Mouse (Mus musculus) frontal cortex, postnatal 14 days (tissue): ENCODE measurements around the gene L3hypdh.

Experiments
- DNase-seq, 2 experiments: peaks; one replicate each; pipeline ENCODE4 v3.0.0; 2022; ENCODE audit warnings: low spot score in 2 of 2

Gene L3hypdh

DNA sequence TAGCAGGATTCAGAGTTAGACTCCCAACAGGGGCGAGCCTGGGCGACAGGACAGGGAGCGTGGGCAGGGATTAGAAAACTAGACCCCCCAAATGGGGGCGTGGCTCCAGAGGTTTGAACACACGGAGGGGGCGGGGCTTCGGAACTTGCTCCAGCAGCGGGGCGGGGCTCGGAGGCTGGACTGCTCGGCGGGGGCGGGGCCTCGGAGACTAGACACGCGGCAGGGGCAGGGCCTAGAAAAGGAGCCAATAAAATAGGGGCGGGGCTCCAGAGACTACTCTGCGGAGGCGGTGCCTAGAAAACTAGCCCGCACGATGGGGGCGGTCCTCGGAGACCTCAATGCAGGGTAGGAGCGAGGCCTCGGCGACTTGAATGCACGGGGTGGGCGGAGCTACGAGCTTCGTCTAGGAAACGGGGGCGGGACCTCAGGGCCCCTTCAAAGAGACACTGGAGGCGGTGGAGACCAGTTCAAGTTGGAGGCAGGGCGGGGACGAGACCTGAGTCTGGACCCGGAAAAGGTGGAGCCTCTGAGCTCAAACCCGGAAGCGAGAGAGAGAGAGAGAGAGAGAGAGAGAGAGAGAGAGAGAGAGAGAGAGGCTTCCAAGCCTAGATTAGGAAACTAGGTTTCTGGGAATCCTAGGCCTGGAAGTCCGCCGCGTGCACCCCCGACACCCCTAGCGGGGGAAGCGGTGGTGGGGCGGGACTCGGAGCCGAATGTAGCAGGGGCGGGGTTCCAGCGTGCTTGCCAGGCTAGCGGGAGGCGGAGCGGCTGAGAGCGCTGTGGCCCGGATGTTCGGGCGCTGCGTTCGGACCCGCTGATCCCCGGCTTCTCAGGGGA lies at the start of gene L3hypdh, which contains the start of gene Jkamp:
L3hypdh (minus strand) TSS at position 111 of the 837 bp plus-strand sequence.
Jkamp (plus strand) TSS at position 261 of the 837 bp plus-strand sequence.
- DNase-seq = peak; percentile 98 to 99

DNA sequence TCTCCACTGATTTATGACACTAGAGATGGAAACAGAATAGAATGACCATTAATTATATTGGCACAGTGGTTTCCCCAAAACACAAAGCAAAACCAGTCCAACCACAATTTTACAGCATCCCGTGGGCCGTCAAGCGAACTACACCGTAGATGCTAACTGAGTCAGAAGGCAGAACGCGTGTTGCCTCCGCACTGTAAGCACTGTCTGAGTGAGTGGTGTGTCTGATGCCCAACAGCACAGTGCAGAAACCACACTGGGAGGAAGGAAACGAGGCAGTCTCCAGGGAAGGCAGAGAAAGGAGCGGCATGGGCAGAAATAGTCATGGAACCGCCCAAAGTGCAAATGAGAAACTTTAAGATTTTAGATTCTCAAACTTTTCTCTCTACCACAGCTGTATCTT lies 44.0 kb upstream of the L3hypdh start:
- DNase-seq = no peak

DNA sequence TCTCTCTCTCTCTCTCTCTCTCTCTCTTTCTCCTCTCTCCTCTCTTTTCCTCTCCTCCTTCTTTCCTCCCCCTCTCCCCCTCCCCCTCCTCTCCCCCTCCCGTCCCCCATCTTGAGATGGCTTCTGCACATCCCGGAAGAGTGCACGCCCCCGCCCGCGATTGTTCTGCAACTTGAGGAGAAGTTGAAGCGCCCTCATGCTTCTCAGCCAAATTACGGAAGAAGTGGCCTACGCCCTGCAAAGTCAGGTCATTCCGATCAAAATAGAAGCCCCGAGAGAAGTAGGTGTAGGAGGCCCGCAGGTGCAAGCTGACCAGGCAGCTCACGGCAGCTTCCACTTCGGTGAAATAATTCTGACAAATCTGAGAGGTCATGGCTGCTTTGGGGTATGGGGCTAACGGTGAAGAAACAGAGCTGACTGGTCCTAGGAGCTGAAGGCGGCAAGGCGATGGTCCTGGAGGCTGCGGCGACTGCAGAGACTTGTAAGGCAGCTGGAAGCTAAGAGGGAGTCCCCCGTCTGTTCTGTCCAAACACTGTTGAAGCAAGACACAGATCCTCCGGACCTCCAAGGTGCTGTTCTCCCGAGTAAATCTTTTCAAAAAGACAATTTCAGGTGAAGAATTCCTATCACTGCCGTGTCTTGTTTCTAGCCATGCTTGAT lies 30.6 kb upstream of the L3hypdh start:
- DNase-seq = no peak

DNA sequence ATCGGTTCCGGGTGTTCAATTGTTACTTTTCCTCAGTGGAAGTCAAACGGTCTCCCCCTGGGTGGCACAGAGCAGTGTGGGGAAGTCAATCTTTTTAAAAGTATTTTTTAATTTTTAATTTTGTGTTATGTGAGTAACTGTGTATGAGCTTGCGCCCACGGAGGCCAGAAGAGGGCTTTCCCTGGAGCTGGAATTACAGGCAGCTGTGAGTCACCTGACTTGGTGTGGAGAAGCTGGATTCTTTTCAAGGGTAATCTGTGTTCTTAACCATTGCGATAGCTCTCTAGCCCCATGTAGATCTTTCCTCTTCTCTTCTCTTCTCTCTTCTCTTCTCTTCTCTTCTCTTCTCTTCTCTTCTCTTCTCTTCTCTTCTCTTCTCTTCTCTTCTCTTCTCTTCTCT lies 29.9 kb upstream of the L3hypdh start:
- DNase-seq = no peak

DNA sequence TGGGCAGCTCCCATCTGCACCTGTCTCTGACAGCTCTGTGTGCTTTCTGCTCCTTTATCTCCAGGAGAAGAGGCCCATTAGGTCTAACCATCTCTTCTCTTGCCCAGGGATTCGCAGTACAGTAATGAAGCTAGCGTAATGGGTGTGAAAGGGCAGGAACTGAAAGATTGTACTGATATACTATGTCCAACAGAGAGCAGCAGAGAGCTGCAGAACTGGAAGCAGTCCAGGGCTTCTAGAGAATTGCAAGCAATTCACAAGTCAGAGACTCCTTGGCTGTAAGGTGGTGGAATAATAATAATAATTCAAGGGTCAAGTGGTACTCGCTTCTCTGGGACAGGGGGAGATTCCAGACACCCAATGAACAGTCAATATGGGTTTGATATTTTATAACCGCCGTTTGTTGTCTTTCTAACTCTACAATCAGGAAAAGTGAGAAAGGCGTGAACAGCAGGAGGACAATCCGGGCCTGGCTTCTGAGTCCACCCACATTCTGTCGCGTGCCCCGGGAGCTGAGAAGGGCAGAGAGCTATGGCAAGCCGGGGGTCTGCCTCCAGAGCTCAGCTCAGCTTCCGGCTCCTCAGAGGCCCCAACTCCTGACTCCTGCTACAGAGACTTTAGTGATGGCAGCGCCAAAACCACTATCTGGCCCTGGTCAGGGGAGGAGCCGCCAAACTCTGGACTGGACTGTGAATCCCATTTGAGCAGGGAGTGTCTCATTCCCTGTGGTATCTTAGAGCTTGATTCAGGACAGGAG lies 19.5 kb upstream of the L3hypdh start:
- DNase-seq = peak; percentile 55 to 69

DNA sequence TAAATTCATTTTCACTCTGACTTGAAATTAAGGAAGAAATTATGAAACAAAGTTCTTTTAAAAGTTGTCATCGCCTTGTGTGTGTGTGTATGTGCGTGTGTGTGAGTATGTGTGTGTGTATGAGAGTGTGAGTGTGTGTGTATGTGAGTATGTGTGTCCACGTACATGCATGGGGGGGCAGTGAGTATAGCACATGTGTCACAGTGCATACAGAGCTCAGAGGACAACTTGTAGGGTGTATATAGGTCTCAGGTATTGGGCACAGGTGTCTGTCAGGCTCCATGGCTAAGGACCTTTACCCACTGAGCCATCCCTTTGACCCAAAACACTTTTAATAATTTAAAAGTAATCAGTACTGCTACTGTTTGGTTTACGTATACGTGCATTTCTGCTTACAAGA lies 18.8 kb upstream of the L3hypdh start:
- DNase-seq = no peak

DNA sequence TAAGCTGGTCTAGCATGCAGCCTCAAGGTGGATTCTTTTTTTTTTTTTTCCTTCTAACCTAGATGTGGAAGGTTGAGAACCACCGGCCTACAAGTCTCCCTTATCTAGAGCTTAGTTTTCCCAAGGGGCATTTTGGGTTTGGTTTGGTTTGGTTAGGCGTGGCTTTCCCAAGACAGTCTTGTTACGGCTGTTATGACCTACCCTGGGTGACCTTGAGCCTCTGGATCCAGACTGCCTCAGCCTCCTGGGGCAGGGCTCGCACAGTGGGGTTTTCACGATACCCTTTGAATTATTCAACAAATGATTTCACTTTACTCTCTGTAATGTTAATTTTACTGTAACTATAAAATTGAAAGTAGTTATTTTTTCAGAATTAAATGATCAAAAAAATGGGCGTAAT lies 17.5 kb upstream of the L3hypdh start:
- no peak for DNase-seq

DNA sequence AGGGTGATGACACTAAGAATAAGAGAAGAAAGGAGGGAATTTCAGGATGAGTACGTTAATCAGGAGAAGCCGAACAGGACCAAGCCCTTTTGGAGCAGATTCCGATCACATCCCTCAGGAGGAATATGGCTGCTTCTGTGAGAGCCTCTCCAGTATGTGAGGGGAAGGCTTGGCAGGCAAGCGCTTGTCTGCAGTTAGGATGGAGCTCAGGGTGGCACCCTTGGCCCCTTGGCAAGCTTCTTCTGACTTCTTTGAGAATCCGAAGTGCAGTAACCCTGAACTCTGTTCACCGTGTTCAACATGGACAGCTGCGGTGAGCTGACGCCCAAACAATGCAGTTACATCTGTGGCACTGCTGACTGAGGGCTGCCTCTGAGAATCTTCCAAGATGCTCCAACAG lies 11.7 kb upstream of the L3hypdh start:
- no peak for DNase-seq

DNA sequence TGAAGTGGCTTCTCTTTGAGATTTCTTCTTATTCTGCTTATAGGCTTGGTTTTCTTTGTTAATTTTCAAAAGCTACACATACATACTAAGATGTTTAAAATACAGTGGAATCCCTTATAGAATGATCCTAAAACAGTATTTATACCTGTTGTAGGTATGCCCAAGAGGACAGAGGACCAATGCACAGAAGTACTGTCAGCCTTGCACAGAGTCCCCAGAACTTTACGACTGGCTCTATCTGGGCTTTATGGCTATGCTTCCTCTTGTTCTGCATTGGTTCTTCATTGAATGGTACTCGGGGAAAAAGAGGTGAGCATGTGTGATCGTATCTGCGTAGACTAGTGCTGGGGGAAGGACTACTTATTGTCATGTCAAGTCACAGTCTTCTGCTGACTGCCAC lies 4.6 kb upstream of the L3hypdh start:
- no peak for DNase-seq

DNA sequence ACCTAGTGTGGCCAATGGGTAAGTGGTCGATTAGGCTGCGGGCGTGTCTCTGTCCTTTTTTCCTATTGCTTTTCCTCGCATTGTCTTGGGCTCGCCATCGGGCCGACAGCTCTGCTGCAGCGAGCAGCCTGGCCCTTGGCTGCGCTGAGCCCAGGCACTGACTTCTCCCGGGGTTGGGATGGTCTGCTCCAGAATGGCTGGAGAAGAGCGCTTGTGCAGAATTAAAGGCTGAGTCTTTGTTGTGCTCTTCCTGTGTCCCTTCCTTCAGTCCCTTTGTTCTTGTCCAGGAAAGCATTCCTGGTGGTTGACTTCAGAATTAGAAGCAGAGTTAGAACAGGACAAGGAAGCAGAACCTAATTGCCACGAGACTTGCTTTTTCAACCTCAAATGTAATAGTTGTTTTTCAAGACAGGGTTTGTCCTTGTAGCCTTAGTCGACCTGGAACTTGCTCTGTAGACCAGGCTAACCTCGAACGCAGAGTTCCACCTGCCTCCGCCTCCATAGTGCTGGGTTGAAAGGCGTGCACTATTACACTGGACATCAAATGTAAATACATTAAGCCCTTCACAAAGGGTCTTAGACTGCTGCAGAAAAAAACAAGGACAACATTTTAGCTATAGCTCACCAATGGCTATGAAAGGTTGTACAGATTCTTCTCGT lies 1.1 kb upstream of the L3hypdh start:
- DNase-seq = no peak

DNA sequence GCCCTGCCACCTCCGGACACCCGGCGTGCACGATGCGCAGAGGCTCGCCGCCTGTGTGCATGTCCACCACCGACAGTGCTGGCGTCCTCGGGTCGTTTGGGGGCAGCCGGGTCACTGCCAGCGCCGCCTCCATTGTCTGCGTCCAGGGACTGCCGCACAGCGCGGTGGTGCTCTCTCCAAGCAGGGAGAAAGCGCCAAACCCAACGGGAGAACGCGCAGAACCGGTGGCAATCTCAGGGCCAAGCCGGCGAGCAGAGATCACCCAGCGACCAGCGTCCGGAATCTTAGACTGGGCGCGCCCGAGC lies 263 bp downstream of the L3hypdh start:
- no peak for DNase-seq

DNA sequence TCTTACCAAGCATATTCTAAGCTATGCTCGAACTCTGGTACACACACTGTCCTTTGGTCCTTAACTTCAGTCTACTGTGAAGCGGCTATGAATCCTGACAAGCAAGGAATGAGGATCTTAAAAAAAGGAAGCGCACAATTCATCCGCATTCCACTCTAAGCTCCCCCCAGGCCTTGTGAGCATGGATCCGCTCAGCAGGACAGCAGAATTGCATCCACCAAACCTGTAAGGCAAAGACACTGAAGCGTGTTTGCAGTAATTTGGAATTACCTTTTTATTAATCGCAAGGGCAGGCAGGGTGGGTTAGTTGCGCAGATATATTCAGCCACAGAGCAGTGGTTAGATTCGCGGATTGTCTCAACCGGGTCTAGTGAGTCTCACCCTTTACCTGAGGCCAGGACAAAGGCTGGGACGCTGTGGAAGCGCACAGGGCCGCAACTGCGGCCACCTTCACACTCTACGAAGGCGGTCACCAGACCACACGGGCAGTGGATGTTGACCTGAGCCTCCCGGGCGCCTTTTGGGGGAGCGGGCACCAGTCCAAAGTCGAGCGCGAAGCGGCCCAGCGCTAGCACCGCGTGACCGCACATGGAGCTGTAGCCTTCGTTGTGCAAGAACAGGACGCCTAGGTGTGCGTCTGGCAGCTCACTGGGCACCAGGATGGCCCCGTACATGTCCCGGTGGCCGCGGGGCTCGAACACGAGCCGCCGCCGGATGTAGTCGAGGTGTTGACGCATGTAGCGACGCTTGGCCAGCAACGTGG lies 797 bp downstream of the L3hypdh start:
- peak in 1 of 2 experiments; percentile 14 for DNase-seq

DNA sequence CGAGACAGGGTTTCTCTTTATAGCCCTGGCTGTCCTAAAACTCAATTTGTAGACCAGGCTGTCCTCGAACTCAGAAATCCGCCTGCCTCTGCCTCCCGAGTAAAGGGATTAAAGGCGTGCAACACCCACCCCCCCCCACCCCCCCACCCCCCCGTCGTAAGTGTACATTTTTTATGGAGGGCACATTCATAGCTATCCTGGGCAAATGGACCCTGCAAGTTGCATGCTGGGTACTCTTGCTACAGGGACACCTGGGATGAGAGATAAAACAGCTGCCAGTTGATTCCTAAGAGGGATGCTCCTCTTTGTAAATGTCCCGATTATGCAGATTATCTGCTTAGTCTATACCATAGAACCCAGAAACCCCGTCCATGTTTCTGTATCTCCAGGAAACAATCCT lies 2.0 kb downstream of the L3hypdh start:
- no peak for DNase-seq

DNA sequence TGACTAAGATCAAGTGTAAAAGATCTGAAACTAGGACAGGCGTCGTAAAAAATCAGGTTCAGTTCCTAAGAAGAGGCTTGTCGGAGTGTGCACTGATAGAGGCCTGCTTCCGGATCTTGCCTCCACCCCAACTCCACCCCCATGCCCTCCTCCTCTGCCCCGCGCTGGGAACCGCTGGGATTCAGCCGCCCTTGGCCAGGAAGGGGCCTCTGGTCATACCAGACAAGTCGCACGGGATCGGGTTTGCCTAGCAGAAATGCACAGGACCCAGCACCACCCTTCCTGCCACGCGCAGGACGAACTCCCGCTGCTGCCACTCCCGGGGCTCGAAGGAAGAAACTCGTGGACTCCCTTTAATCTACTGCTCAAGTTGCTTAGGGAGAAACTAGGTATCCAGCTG lies 2.9 kb downstream of the L3hypdh start:
- no peak for DNase-seq

DNA sequence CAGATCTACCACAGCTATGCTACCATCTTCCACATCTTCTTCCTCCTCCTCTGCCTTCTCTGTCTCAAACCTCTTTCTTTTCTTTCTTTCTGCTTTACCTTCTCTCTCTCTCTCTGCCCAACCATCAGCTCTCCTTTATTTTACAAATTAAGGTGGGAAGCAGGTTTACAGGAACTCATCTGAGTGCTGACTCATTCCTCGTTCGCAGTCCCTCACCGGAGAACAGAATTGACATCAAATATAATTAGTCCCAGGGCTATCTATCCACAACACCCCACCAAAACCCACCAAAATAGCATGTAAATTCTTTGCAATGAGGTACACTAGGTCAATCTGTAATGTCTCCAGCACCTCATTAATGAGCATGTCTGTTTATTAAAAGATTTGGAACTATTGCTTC lies 3.3 kb downstream of the L3hypdh start:
- DNase-seq = no peak

DNA sequence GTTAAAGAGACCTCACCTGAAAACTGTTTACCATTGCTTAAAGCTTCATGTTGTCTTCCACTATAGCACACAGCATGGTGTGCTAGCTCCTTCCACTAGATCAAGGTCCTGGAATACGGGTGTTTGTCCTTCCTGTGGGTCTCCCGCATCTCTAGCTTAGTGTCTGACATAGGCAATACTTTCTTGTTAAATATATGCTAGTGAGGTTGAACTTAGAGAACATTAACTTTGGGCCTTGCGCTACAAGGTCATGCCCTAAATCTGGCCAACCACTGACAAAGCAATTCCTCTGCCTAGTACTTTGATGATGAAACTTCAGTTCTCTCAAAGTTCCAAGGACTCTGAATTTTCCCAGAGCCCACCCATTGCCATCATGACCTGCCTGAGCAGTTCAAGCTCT lies 7.0 kb downstream of the L3hypdh start:
- DNase-seq = no peak

DNA sequence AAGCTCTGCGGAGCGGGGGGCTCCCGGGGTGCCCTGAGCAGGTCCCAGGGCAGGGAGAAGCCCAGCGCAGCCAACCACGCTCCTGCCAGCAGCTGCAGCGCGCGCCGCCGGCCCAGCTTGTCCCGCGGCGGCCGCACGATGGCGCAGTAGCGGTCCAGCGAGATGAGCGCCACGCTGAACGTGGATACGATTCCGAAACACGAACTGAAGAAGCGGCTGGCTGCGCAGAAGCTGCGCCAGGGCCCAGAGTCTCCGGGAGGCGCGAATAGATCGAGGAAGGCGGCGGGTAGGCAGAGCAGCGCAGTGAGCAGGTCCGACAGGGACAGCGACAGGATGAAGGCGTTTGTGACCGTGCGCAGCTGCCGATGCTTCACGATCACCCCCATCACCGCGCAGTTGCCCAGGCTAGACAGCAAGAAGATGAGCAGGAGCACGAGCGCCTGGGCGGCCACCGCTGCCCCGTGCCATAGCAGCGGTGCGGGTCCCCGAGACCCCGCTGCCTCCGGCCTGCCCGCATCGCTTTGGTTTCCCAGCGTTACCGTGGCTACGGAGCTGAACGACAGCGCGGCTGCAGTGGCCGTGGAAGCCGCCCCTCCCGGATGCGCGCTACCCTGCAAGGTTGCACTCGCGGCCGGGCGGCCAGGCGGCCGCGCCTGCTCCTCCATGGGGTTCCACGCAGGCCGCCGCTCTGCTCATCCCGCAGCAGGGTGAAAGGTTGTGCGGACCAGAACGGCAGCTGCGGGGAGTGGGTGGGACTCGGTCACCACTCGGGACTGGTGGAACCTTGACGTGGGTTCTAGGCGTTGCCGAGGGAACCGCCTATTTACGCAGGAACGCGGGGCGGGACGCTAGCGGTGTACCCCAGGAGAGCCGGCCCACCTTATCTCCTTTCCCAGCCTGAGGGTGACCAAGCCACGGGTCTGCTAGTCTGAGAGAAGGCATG lies 14.6 kb downstream of the L3hypdh start, which contains the start of gene Gpr135:
Gpr135 (minus strand) TSS at position 799 of the 943 bp plus-strand sequence.
- peak; percentile 76 to 85 for DNase-seq

DNA sequence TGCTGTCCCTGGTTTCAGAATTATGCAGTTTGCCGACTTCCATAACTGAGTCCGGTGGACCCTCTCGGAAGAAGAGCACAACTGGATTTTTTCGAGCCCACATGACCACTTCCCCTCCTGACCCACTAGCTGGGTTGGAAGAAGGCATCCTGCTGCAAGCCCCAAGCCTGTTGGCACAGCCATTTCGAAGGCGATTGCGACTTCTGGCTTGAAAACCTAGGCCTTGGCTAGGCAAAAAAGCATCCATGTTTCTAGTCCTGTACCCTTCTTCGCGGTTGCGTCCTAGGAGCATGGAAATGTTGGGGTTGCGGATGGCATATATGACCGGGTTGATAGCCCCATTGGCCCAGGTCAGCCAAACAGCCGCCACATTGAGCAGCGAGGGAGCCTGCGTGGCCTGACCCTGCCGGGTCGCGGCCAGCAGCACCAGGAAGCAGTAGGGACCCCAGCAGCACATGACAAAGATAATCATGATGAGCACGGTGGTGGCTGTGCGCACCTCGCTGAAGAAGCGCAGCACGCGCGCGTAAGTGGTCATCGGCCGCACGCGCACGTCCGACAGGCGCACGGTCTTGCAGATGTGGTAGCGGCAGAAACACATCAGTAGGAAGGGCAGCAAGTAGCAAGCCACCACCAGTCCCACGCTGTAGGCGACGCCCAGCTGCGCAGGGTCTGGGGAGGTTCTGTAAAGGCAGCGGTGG lies 15.5 kb downstream of the L3hypdh start:
- DNase-seq = no peak

DNA sequence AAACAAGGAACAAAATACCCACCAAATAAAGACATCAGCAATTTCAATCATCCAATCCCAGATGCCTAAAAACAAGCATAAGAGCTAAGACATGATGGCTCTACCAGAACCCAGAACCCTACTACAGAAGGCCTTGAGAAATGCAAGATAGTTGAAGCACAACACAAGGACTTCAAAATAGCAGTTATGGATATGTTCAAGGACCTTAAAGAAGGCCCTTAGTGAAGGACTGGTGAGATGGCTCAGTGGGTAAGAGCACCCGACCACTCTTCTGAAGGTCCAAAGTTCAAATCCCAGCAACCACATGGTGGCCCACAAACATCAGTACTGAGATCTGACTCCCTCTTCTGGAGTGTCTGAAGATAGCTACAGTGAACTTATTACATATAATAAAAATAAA lies 27.5 kb downstream of the L3hypdh start:
- DNase-seq = no peak

DNA sequence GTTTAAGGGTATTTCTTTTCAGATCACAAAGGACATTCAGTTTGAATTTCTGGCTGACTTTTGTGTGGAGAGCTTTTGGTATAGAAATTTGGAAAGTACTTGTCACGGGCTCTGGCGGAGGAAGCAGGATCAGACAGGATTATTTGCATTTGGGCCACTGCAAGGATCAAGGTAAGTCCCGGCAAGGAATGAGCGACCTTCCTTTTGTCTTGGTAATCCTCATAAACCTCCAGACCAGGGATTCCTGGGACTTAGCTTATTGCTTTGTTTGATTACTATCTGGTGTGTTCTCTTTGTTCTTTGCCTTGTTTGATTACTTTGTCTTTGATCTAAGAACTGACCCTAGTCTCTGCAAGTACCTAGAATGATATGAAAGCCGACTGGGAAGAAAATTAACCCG lies 31.4 kb downstream of the L3hypdh start:
- DNase-seq = no peak
